Mouse (Mus musculus) NIH3T3 (cell line): ENCODE measurements around the gene Tbc1d1.
"Not testable (repeated sequence)": the region's sequence is repeated elsewhere in the genome, so short reads cannot be mapped to it uniquely, and the experiment has no call there.

ENCODE experiments used
- DNase-seq: peaks from one replicate; pipeline ENCODE4 v3.0.0-alpha.2; 2012; ENCODE audit warnings: low read depth

Tbc1d1 gene

GRCm38 (mm10) chr5:64314288-64315052 lies 158.4 kb downstream of the Tbc1d1 start:
- no peak for DNase-seq

- no peak for DNase-seq
Observed at GRCm38 (mm10) chr5:64315088-64315487, 159.0 kb downstream of the Tbc1d1 start.

- DNase-seq = no peak
Observed at GRCm38 (mm10) chr5:64323286-64323685, 167.2 kb downstream of the Tbc1d1 start.

- DNase-seq = no peak
Observed at GRCm38 (mm10) chr5:64324353-64324752, 168.2 kb downstream of the Tbc1d1 start.

DNA sequence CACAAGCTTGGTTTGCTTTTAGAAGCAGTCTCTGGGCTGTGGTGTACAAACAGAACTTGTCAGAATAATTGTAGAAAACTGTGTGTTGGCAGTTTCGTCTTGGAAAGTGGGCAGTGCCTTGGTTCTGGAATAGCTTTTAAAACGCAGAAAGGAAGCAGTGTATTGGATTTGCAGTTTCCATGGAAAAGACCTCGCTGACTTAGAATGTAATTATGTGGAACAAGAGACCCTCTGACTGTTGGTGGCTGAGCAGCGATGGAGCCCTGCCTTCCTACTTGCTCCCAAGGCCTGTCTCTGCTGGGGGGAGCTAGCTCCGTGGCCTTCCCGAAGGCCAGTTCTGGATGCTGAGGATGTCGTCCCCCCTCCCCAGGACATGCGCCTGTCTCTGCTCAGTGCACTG lies 168.8 kb downstream of the Tbc1d1 start:
- DNase-seq = no peak

- DNase-seq = no peak
Observed at GRCm38 (mm10) chr5:64325741-64326355, 169.7 kb downstream of the Tbc1d1 start.

DNA sequence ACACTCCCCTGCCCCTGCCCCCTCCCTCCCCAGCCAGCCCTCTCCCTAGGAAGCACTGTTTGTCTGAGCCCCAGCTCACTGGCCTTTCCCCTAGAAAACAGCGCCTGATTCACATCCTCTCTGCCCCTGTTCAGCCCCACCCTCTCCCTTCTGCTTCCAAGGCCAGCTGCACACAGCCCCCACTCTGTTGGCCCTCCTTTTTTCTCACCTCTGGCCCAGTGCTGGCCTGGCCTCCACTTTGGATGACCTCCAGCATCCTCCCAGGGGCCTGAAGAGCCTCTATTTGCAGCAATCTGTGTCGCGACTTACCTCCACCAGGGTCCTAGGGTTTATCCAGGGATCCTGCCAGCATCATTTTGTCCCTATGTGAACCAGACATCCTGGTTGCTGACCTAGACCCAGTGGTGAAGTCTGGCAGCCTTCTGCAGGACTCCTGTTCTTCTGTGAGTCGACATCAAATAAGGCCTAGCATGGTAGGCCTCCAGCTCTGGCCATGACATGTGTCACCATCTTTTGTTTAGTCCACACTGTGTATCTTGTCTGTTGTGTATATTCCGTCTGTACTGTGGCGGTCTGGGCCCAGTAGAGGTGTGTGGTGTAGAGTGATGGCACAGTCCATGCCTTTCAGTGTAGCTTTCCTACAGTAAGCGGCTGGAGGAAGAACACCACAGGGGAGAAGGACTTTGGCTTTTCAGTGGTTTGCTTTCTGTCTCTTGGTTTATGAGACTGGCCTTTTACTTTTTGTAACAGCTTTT lies 170.5 kb downstream of the Tbc1d1 start:
- DNase-seq = peak; percentile 62

GRCm38 (mm10) chr5:64327212-64327902 lies 171.3 kb downstream of the Tbc1d1 start:
- no peak for DNase-seq

DNA sequence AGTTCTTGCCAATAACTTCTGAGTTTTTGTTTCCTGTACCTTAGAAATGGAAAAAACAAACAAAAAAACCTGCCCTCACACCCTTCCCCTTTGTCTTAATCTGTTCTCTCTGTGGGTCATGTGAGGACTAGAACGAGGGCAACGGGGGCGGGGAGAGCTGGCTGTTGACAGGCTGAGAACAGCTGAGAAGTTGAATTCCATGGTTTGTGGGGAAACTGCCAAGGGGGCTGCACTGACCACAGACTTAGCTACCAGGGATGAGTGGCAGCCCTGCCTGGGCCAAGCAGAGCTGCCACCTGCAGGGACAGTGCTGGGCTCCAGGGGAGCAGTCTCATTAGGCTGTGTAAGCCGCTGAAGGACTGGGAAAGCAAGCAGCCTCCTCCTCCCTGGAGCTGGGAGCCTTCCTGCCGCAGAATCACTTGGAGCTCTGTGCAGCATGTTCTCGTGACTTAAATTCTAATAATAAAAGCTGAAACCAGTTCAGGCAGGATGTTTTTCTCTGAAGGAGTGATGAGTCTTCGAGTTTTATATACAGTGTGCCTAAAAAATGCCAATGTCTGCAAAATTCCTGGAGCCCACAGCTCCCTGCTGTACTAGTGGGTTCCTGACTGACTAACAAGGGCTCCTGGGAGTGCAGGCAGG lies 180.8 kb downstream of the Tbc1d1 start:
- DNase-seq = peak; percentile 67

DNA sequence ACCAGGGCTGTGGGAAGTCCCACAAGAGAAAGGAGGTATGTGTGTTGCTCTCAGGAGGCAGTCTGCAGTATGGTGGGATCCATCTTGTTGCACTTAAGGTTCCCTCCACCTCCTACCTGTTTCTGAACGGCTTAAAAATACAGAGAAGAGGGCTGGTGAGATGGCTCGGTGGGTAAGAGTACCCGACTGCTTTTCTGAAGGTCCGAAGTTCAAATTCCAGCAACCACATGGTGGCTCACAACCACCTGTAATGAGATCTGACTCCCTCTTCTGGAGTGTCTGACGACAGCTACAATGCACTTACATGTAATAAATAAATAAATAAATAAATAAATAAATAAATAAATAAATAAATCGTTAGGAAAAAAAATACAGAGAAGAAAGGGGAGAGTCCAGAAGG lies 182.7 kb downstream of the Tbc1d1 start:
- not testable (repeated sequence) for DNase-seq

DNA sequence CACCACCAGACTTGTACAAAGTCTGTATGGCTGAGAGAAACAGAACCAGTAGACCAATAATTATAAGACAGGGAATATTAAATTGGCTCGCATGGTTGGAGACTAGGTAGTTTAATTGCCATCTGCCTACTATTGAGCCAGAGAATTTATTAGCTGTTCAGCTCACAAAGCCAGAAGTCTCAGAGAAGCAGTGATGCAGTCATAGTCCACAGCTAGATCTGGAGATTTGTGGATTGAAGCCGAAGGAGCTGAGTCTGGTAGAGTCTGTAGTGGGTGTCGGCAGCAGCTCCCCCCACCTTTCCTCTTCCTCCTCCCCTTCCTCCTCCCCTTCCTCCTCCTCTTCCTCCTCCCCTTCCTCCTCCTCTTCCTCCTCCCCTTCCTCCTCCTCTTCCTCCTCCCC lies 184.3 kb downstream of the Tbc1d1 start:
- DNase-seq = no peak

DNA sequence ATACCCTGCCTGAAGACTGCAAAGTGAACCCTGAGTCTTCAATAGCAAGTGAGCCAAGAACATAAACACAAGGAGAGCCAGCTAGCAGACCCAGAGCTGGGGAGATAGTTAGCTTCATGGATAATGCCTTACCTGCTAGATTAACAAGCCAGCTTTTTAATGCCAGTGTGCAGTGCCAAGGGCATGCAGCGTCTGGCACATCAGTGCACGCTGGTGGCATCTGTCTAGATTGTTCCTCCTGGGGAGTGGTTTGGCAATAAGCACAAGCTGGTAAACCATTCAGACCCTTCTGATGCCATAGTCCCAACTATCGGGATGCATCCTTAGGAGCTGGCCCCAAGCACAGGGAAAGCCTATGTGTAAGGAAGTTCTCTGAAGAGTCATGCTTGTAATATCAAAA lies 185.6 kb downstream of the Tbc1d1 start:
- DNase-seq = no peak

- DNase-seq = no peak
Observed at GRCm38 (mm10) chr5:64342138-64342537, 186.0 kb downstream of the Tbc1d1 start.

- peak; percentile 64 for DNase-seq
Observed at GRCm38 (mm10) chr5:64343972-64344700, 188.0 kb downstream of the Tbc1d1 start.

GRCm38 (mm10) chr5:64345181-64345735 lies 189.2 kb downstream of the Tbc1d1 start:
- no peak for DNase-seq

- no peak for DNase-seq
Observed at GRCm38 (mm10) chr5:64345761-64346160, 189.7 kb downstream of the Tbc1d1 start.

GRCm38 (mm10) chr5:64346343-64346885 lies 190.3 kb downstream of the Tbc1d1 start:
- DNase-seq = no peak

DNA sequence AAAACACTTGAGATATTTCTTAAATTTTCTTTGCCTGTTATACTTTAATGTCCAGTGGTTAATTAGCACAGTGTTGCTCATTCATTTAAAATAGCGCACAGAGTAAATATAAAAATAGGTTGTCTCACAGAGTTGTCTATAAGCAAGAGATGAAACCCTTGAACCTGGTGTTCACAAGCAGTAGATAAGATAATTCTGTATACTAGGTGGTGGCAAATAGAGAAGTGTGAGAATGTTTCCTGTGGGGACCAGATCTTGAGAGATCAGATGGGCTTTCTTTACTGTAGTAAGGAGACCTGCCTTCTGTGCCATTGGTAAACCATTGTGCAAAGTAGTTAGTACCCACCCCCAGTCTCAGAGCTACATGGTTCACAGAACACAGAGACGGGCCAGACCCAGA lies 192.1 kb downstream of the Tbc1d1 start:
- DNase-seq = no peak

GRCm38 (mm10) chr5:64348780-64349179 lies 192.7 kb downstream of the Tbc1d1 start:
- no peak for DNase-seq

DNA sequence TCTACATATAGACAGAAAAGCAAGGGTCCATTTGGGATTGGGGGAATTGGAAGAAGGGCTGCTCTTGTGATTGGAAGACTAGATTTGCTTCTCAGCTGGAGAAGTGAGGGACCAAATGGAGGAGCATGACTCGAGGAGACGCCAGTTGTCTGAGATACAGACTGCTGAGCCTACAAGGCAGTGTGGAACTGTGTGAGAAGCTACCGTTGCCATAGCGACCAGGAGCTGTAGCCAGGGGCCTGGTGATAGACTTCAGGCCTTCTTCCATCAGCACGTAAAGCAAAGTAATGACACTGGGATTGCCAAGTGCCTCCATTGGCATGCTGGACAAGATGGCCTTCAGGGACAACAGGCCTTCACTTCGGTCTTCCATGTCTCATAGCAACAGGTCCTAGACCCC lies 195.9 kb downstream of the Tbc1d1 start:
- no peak for DNase-seq
